Mouse (Mus musculus) forebrain, embryonic 12.5 days (tissue): ENCODE measurements around the gene Hyal3. TPM values are rescaled to one million over a fixed set of nuclear protein-coding genes. Genes with fewer than 3 reads are reported as not detected.
"Not testable (repeated sequence)": the region's sequence is repeated elsewhere in the genome, so short reads cannot be mapped to it uniquely, and the experiment has no call there.

Experiments used
- ATAC-seq: fragments of 200-750 bp; cut with Nextera tagmentation; 2 replicates; pipeline ENCODE4 v1.8.0; 2017; ENCODE audit warnings: moderate TSS enrichment; ENCODE audit not compliant: low FRiP score
- H3K27ac ChIP-seq: fragments of 300-500 bp; sonication (generic); 2 replicates; pipeline ENCODE4 v1.5.1; 2016; ENCODE audit warnings: mild to moderate bottlenecking
- H3K27me3 ChIP-seq: fragments of 300-500 bp; sonication (generic); 2 replicates; pipeline ENCODE4 v1.6.1; 2016; ENCODE audit warnings: mild to moderate bottlenecking
- H3K36me3 ChIP-seq: fragments of 300-500 bp; sonication (generic); replicated peaks from 2 replicates; pipeline ENCODE4 v1.6.1; 2016; ENCODE audit warnings: mild to moderate bottlenecking
- H3K4me1 ChIP-seq: fragments of 300-500 bp; sonication (generic); 2 replicates; pipeline ENCODE4 v1.6.1; 2016
- H3K4me2 ChIP-seq: fragments of 300-500 bp; sonication (generic); 2 replicates; pipeline ENCODE4 v1.6.1; 2016; ENCODE audit warnings: mild to moderate bottlenecking, moderate library complexity
- H3K4me3 ChIP-seq: fragments of 300-500 bp; sonication (generic); replicated peaks from 2 replicates; pipeline ENCODE4 v1.5.1; 2016; ENCODE audit warnings: mild to moderate bottlenecking
- H3K9ac ChIP-seq: fragments of 300-500 bp; sonication (generic); 2 replicates; pipeline ENCODE4 v1.6.1; 2016; ENCODE audit warnings: mild to moderate bottlenecking
- H3K9me3 ChIP-seq: fragments of 300-500 bp; sonication (generic); 2 replicates; pipeline ENCODE4 v1.6.1; 2016
- WGBS: fragments of 180-500 bp; shearing (Covaris S2); methylation state at CpG from one replicate; pipeline ENCODE4 v1.1.7; 2016; 5-methylcytosine and 5-hydroxymethylcytosine counted together
- polyA plus RNA-seq: library from polyadenylated mRNA; unstranded; fragments of >200 nt; fragmentation: Nextera tagmentation; extraction: Ambion mirVana; gene quantifications from 2 replicates; pipeline ENCODE4 v1.2.1, GENCODE M21; 2016

The Hyal3 gene
- polyA plus RNA-seq, 1 experiment from 2014 or later, result 0.80 TPM

GRCm38 (mm10) chr9:107551890-107552355 lies 28.7 kb upstream of the Hyal3 start:
- Histone ChIP-seq H3K36me3 (0 out of 2 replicates have a peak, but pooled peaks cover under 1% of the 10 kb centered on the region), H3K9ac (peak overlapping the region; percentile 51), H3K9me3 (no peaks in the 10 kb centered on the region), H3K4me2 (peak overlapping the region; percentile 61), H3K4me1 (peaks cover 58% of the 10 kb centered on the region), H3K4me3 (peak overlapping the region; percentile 40), H3K27me3 (peaks cover 59% of the 10 kb centered on the region), H3K27ac (0 out of 2 replicates have a peak overlapping the region, but pooled peaks have one; percentile 4)
- 7% methylated on average over 8 of the region's 8 CpGs for WGBS
- ATAC-seq, result no peak

- Histone ChIP-seq H3K4me3 (peak overlapping the region; percentile 63; the same call in 1 of the 2 replicates), H3K9me3 (no peaks in the 10 kb centered on the region), H3K36me3 (peaks cover 9% of the 10 kb centered on the region), H3K27me3 (peaks cover 57% of the 10 kb centered on the region), H3K4me2 (peak overlapping the region; percentile 82), H3K27ac (no peak overlapping the region), H3K9ac (no peak overlapping the region), H3K4me1 (peaks cover 55% of the 10 kb centered on the region)
- ATAC-seq, result no peak
- WGBS, result 78% methylated on average over 5 of the region's 5 CpGs
Observed at GRCm38 (mm10) chr9:107552690-107553393, 27.8 kb upstream of the Hyal3 start.

DNA sequence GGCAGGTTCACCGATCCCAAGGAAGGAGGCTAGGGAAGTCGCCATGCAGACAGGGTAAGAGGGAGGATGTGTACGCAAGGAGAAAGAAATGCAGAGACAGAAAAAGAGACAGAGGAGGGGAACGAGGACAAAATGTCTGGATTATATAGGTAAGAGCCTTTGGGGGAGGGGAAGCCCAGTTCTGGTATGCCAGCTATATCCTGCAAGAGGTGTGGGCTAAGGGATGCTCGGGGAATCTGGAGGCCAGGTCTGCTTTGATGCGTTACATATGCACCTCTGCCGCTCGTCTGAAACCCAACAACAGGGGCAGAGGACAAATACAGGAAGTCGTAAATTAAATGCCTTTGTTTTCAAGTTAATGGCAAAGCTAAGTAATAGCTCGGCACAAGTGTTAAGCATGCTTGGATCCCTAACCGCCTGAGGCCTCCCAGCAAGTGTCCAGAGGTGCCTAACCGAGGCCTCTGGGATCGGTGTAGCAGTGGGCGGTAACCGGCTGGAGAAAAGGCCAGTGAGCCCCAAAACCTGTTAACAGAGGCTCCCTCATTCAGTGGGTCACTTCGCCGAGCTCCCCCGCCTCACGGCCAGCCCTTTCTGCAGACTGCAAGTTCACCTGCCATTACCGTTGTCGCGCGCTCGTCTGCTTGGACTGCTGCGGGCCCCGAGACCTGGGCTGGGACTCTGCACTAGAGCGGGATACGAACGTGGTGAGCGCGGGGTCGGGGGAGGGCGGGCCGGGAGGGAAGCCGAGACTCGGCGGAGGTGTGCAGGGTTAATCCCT lies 26.9 kb upstream of the Hyal3 start:
- 5% methylated on average over 37 of the region's 37 CpGs for WGBS
- peak overlapping the region; percentile 80 for H3K9ac ChIP-seq
- peak overlapping the region; percentile 63 for H3K4me3 ChIP-seq
- ATAC-seq, result peak; percentile 78
- peak overlapping the region; percentile 92 for H3K27ac ChIP-seq
- peaks cover 48% of the 10 kb centered on the region for H3K27me3 ChIP-seq
- H3K36me3 ChIP-seq, result peaks cover 18% of the 10 kb centered on the region
- peaks cover 55% of the 10 kb centered on the region for H3K4me1 ChIP-seq
- H3K9me3 ChIP-seq, result no peaks in the 10 kb centered on the region
- H3K4me2 ChIP-seq, result peak overlapping the region; percentile 82

DNA sequence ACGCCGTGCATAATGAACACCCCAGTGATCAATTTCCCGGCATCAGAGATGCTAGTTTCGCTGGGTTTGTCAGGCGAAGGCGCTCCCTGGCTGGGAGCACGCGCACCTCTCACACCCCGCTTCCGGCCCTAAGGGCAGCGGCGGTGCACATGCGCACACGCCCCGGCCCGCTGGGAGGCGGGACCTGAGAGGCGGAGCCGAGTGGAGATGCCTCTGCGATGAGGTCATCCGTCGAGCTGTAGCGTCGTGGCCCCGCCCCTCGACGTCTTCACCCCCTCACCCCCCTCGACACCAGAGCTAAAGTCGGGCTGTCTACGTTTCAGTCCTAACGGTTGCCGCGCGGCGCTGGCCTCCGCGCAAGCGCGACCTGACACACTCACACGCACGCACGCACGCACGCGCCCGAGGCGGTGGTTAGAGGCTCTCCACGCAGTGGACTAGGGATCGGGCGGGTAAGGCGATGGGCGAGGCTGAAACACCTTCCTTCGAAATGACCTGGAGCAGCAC lies 26.2 kb upstream of the Hyal3 start:
- WGBS, result under 1% methylated on average over 51 of the region's 53 CpGs
- Histone ChIP-seq H3K27me3 (peaks cover 42% of the 10 kb centered on the region), H3K27ac (peak overlapping the region; percentile 92), H3K9me3 (no peaks in the 10 kb centered on the region), H3K4me1 (peaks cover 55% of the 10 kb centered on the region), H3K36me3 (peaks cover 25% of the 10 kb centered on the region), H3K9ac (peak overlapping the region; percentile 80), H3K4me3 (peak overlapping the region; percentile 63), H3K4me2 (peak overlapping the region; percentile 82)
- peak; percentile 92 for ATAC-seq

- Histone ChIP-seq H3K27ac (peak overlapping the region; percentile 92), H3K4me3 (peak overlapping the region; percentile 63), H3K27me3 (peaks cover 35% of the 10 kb centered on the region), H3K36me3 (peaks cover 31% of the 10 kb centered on the region), H3K9me3 (no peaks in the 10 kb centered on the region), H3K4me2 (peak overlapping the region; percentile 82), H3K9ac (peak overlapping the region; percentile 80), H3K4me1 (peaks cover 55% of the 10 kb centered on the region)
- under 1% methylated on average over 23 of the region's 23 CpGs for WGBS
- peak; percentile 39 for ATAC-seq
Observed at GRCm38 (mm10) chr9:107555031-107555457, 25.6 kb upstream of the Hyal3 start.

DNA sequence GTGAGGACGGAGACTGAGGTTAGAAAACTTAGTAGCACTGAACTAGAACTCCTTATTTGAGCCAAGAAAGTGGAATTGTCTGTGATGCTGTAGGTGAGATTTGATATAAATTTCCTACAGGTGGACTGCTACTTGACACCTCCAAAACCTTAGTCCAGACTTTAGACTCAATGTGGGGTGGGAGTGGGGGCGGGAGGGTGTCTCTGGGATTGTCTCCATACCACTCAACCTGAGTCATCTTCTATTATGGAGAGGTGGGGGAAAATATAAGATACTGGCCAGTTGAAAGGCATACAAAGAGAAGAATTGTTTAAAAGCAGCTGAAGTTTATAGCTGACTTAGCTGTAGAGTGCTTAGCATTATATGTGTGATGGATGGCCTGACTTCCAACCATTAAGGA lies 24.9 kb upstream of the Hyal3 start:
- no peaks in the 10 kb centered on the region for H3K9me3 ChIP-seq
- peak overlapping the region; percentile 80 for H3K9ac ChIP-seq
- WGBS, result 50% methylated on average over 2 of the region's 2 CpGs
- peak overlapping the region; percentile 82 for H3K4me2 ChIP-seq
- H3K4me3 ChIP-seq, result peak overlapping the region; percentile 63
- H3K27ac ChIP-seq, result 0 out of 2 replicates have a peak overlapping the region, but pooled peaks have one; percentile 92
- peaks cover 55% of the 10 kb centered on the region for H3K4me1 ChIP-seq
- H3K36me3 ChIP-seq, result peaks cover 38% of the 10 kb centered on the region
- no peak for ATAC-seq
- H3K27me3 ChIP-seq, result peaks cover 28% of the 10 kb centered on the region

GRCm38 (mm10) chr9:107556346-107556745 lies 24.3 kb upstream of the Hyal3 start:
- Histone ChIP-seq H3K4me3 (0 out of 2 replicates have a peak overlapping the region, but pooled peaks have one; percentile 63), H3K9me3 (no peaks in the 10 kb centered on the region), H3K27me3 (peaks cover 22% of the 10 kb centered on the region), H3K4me2 (peak overlapping the region; percentile 82), H3K36me3 (peaks cover 44% of the 10 kb centered on the region), H3K4me1 (peaks cover 50% of the 10 kb centered on the region), H3K9ac (peak overlapping the region; percentile 80; the same call in 1 of the 2 replicates), H3K27ac (no peak overlapping the region)
- ATAC-seq, result no peak
- 85% methylated on average over 3 of the region's 3 CpGs for WGBS

DNA sequence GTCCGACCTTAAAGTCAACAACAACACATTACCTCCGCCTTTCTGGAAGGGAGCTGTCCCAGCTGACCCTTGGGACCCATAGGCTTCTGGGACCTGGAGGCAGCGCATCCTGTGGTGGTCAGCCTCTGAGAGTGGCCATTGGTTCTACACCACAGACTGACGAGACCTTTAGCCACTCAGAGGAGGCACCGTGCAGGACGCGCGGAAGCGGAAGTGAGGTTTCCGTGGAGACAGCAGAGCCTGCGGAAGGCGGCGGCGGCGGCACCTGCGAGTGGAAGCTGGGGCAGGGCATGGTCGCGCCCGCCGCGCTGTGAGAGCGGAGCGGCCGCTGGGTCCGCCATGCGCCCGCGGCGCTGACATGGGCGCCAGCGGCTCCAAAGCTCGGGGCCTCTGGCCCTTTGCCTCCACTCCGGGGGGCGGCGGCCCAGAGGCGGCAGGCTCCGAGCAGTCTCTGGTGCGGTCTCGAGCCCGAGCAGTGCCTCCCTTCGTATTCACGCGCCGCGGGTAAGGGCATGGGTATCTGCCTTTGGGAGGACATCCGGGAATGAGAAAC lies 17.5 kb upstream of the Hyal3 start, which contains the start of gene Tusc2:
Gene Tusc2 (plus strand): TSS at position 227 of the 553 bp plus-strand sequence.
- WGBS, result under 1% methylated on average over 45 of the region's 46 CpGs
- Histone ChIP-seq H3K4me2 (peak within 1 kb of the TSS; percentile 83), H3K9me3 (no peaks in the 10 kb centered on the region), H3K9ac (peak within 1 kb of the TSS; percentile 89), H3K4me3 (peak within 1 kb of the TSS; percentile 96), H3K36me3 (peaks cover 67% of the 10 kb centered on the region), H3K27ac (peak within 1 kb of the TSS; percentile 57; the same call in 1 of the 2 replicates), H3K27me3 (no peaks in the 10 kb centered on the region), H3K4me1 (peaks cover 33% of the 10 kb centered on the region)
- ATAC-seq, result peak; percentile 97

- Histone ChIP-seq H3K36me3 (peaks cover 45% of the 10 kb centered on the region), H3K27ac (0 out of 2 replicates have a peak overlapping the region, but pooled peaks have one; percentile 8), H3K4me1 (peaks cover 46% of the 10 kb centered on the region)
- ATAC-seq, H3K4me3 ChIP-seq, H3K9ac ChIP-seq, H3K9me3 ChIP-seq, H3K27me3 ChIP-seq, H3K4me2 ChIP-seq: not testable (repeated sequence)
- 50% methylated on average over 5 of the region's 5 CpGs for WGBS
Observed at GRCm38 (mm10) chr9:107565556-107565955, 15.1 kb upstream of the Hyal3 start.

DNA sequence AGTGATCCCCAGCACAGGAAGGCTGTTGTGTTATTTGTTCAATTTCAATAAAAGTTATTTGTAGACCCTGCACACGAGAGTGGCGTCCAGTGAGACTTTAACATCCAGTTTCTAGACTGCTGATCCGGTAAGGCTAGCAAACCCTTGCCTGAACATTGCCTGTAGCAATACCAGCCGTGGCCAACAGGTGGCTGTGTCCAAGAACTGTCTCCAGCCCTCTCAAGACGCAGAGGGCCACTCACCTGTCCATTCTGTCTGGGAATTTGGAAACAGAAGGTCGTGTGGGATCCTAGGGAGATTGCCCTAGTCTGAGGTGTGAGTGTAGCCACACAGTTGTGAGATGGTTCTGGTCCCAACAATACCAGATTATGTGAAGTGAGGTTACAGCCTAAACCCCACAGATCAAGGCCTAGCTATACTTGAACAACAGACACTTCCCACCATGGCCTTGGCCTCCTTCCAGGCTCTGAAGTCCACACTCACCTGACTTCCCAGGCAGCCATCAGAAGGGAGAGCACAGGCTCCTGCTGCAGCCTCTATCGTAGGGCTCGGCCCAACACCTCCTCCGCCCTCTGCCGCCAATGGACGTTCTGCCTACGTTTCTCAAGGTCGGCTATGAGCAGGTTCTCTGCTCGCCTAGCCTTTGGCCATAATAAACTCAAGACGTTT lies 14.4 kb upstream of the Hyal3 start:
- Histone ChIP-seq H3K4me1 (peaks cover 52% of the 10 kb centered on the region), H3K27ac (no peak overlapping the region), H3K4me3 (no peak overlapping the region)

DNA sequence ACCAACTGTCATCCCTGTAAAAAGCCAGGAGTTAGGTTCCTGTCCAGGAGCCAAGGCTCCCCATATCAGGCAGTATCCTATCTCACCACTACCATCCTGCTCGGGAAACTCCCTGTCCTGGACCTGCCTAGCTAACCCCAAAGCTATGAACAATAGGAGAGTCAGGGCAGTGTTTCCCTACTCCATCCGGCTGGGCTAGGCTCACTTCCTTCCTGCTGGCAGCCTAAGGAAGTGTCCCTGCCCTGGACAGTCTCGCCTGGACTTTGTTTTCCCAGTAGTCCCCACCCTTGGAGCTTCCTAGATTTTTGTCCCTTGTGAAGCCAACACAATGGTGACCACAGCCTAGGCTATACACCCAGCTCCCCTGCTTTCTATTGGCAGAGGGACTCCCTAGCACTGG lies 13.8 kb upstream of the Hyal3 start:
- H3K4me3 ChIP-seq, result no peak overlapping the region

More for the DNA sequence above, 14.4 kb upstream of the Hyal3 start:
- Histone ChIP-seq H3K9ac (no peak overlapping the region), H3K27me3 (no peaks in the 10 kb centered on the region), H3K4me2 (no peak overlapping the region), H3K36me3 (peaks cover 45% of the 10 kb centered on the region), H3K9me3 (no peaks in the 10 kb centered on the region)
- ATAC-seq, result no peak
- 61% methylated on average over 15 of the region's 15 CpGs for WGBS

More for the DNA sequence above, 13.8 kb upstream of the Hyal3 start:
- peak overlapping the region; percentile 54; the same call in 1 of the 2 replicates for H3K27ac ChIP-seq
- no peak for ATAC-seq
- 71% methylated on average over 3 of the region's 3 CpGs for WGBS
- H3K9me3 ChIP-seq, result no peaks in the 10 kb centered on the region
- no peak overlapping the region for H3K9ac ChIP-seq
- no peak overlapping the region for H3K4me2 ChIP-seq
- peaks cover 45% of the 10 kb centered on the region for H3K36me3 ChIP-seq
- peaks cover 59% of the 10 kb centered on the region for H3K4me1 ChIP-seq
- no peaks in the 10 kb centered on the region for H3K27me3 ChIP-seq
